Mouse (Mus musculus) CH12.LX (cell line): ENCODE measurements at regions not wholly inside any gene's neighbourhood (a gene's known extent, or its start where the extent isn't known, plus 50 kb on each side); places are given as distances from the start of the nearest gene placed in this dataset.

ENCODE experiments used
- DNase-seq: peaks from one replicate; pipeline ENCODE4 v3.0.0-alpha.2; 2013; ENCODE audit errors: extremely low read depth
- H3K27ac ChIP-seq: 2 replicates; pipeline ENCODE4 v1.5.1; 2012; ENCODE audit warnings: low read depth, mild to moderate bottlenecking, control low read depth, moderate library complexity; ENCODE audit not compliant: insufficient read depth
- H3K27me3 ChIP-seq: replicated peaks from 2 replicates; pipeline ENCODE3; 2012; ENCODE audit warnings: inconsistent platforms
- H3K36me3 ChIP-seq, 2 experiments: replicated peaks in 1 of 2; 2 replicates each; pipeline versions ENCODE3 to v1.6.1; 2012; ENCODE audit warnings: inconsistent platforms in 1 of 2, low read length in 1 of 2, mild to moderate bottlenecking in 1 of 2, mixed read lengths in 1 of 2, moderate library complexity in 1 of 2; ENCODE audit not compliant: control insufficient read depth in 1 of 2, insufficient read depth in 1 of 2
- H3K4me1 ChIP-seq, 2 experiments: 2 replicates each; pipeline ENCODE4 v1.6.1; 2012; ENCODE audit warnings: inconsistent platforms in 1 of 2, moderate library complexity in 1 of 2; ENCODE audit not compliant: insufficient read depth in 2 of 2, control insufficient read depth in 1 of 2
- H3K4me2 ChIP-seq: 2 replicates; pipeline ENCODE4 v1.6.1; 2012; ENCODE audit warnings: low read depth, mild to moderate bottlenecking, control low read depth; ENCODE audit not compliant: poor library complexity, insufficient read depth, severe bottlenecking
- H3K4me3 ChIP-seq, 3 experiments: fragments of 150-350 bp in 1 of 3; sonication (generic) in 1 of 3; replicated peaks in 1 of 3; 2 replicates each; pipeline versions ENCODE3 to v1.5.1; 2011 to 2012; ENCODE audit warnings: low read depth in 2 of 3, low read length in 2 of 3, mild to moderate bottlenecking in 2 of 3, moderate library complexity in 2 of 3, control low read depth in 1 of 3, improper control_type of control experiment in 1 of 3, inconsistent platforms in 1 of 3, mixed read lengths in 1 of 3; ENCODE audit not compliant: poor library complexity in 1 of 3
- H3K79me2 ChIP-seq: replicated peaks from 2 replicates; pipeline ENCODE4 v1.6.1; 2012; ENCODE audit warnings: mild to moderate bottlenecking, moderate library complexity; ENCODE audit not compliant: control insufficient read depth, poor library complexity, insufficient read depth, severe bottlenecking; ENCODE audit errors: extremely low read depth
- H3K9ac ChIP-seq: 2 replicates; pipeline ENCODE4 v1.6.1; 2012; ENCODE audit warnings: low read depth, mild to moderate bottlenecking, control low read depth, moderate library complexity; ENCODE audit not compliant: insufficient read depth
- H3K9me3 ChIP-seq: replicated peaks from 2 replicates; pipeline ENCODE3; 2012; ENCODE audit warnings: low read length, inconsistent platforms, mixed read lengths
- CHD1 ChIP-seq: IDR thresholded peaks from 2 replicates; pipeline ENCODE4 v1.6.1; 2012; ENCODE audit warnings: low read depth, low read length, improper control_type of control experiment, inconsistent platforms
- ELF1 ChIP-seq: IDR thresholded peaks from 2 replicates; pipeline ENCODE4 v1.6.1; 2014; ENCODE audit warnings: low read depth, mild to moderate bottlenecking, inconsistent platforms, low read length, improper control_type of control experiment
- IRF4 ChIP-seq: IDR thresholded peaks from 2 replicates; pipeline ENCODE4 v1.6.1; 2014; ENCODE audit warnings: low read depth, mild to moderate bottlenecking, inconsistent platforms, low read length, improper control_type of control experiment
- JUN ChIP-seq: IDR thresholded peaks from 2 replicates; pipeline ENCODE4 v1.6.1; 2011; ENCODE audit warnings: low read depth, mild to moderate bottlenecking, low read length, improper control_type of control experiment, moderate library complexity; ENCODE audit not compliant: insufficient read depth
- JUND ChIP-seq: conservative IDR thresholded peaks from 2 replicates; pipeline ENCODE4 v1.6.1; 2011; ENCODE audit warnings: low read depth, low read length, improper control_type of control experiment
- KAT2A ChIP-seq: IDR thresholded peaks from 2 replicates; pipeline ENCODE4 v1.6.1; 2012; ENCODE audit warnings: low read length, improper control_type of control experiment, inconsistent platforms; ENCODE audit not compliant: insufficient replicate concordance
- MAFK ChIP-seq: IDR thresholded peaks from 2 replicates; pipeline ENCODE4 v1.6.1; 2011; ENCODE audit warnings: low read length, improper control_type of control experiment; ENCODE audit not compliant: insufficient replicate concordance
- MEF2A ChIP-seq: IDR thresholded peaks from 2 replicates; pipeline ENCODE4 v1.6.1; 2014; ENCODE audit warnings: low read depth, mild to moderate bottlenecking, inconsistent platforms, low read length, improper control_type of control experiment, borderline replicate concordance
- MYC ChIP-seq: IDR thresholded peaks from 2 replicates; pipeline ENCODE4 v1.6.1; 2011; ENCODE audit warnings: low read depth, mild to moderate bottlenecking, improper control_type of control experiment, low read length
- NRF1 ChIP-seq: IDR thresholded peaks from 2 replicates; pipeline ENCODE4 v1.6.1; 2014; ENCODE audit warnings: low read depth, mild to moderate bottlenecking, inconsistent platforms, low read length, improper control_type of control experiment, moderate library complexity
- RCOR1 ChIP-seq: conservative IDR thresholded peaks from 2 replicates; pipeline ENCODE4 v1.6.1; 2012; ENCODE audit warnings: low read depth, mild to moderate bottlenecking, inconsistent platforms, low read length, improper control_type of control experiment
- SIN3A ChIP-seq: IDR thresholded peaks from 2 replicates; pipeline ENCODE4 v1.6.1; 2012; ENCODE audit warnings: low read length, improper control_type of control experiment, inconsistent platforms
- TCF12 ChIP-seq: IDR thresholded peaks from 2 replicates; pipeline ENCODE4 v1.6.1; 2014; ENCODE audit warnings: low read depth, mild to moderate bottlenecking, inconsistent platforms, low read length, improper control_type of control experiment
- UBTF ChIP-seq: IDR thresholded peaks from 2 replicates; pipeline ENCODE4 v1.6.1; 2012; ENCODE audit warnings: low read depth, mild to moderate bottlenecking, inconsistent platforms, low read length, improper control_type of control experiment, moderate library complexity
- USF1 ChIP-seq: IDR thresholded peaks from 2 replicates; pipeline ENCODE4 v1.6.1; 2014; ENCODE audit warnings: low read depth, mild to moderate bottlenecking, inconsistent platforms, low read length, improper control_type of control experiment
- USF2 ChIP-seq: conservative IDR thresholded peaks from 2 replicates; pipeline ENCODE4 v1.6.1; 2011; ENCODE audit warnings: low read depth, low read length, improper control_type of control experiment
- ZC3H11A ChIP-seq: IDR thresholded peaks from 2 replicates; pipeline ENCODE4 v1.6.1; 2012; ENCODE audit warnings: low read depth, mild to moderate bottlenecking, inconsistent platforms, low read length, improper control_type of control experiment
- ZNF384 ChIP-seq: IDR thresholded peaks from 2 replicates; pipeline ENCODE4 v1.6.1; 2012; ENCODE audit warnings: low read depth, low read length, improper control_type of control experiment, inconsistent platforms
- dilution Hi-C: fragments of 300-500 bp; cut with MboI; formaldehyde crosslinking; loops from 2 replicates; pipeline ENCODE4 v1.14.3; 2020; ENCODE audit warnings: low sequenced_read_pairs; ENCODE audit not compliant: extremely low pct_unique_long_range_greater_than_20kb, extremely low pct_ligation_motif_present
- in situ Hi-C: fragments of 300-500 bp; cut with MboI; formaldehyde crosslinking; loops from 3 replicates; pipeline ENCODE4 v1.14.3; 2019; ENCODE audit warnings: low sequenced_read_pairs, low pct_ligation_motif_present, low pct_unique_long_range_greater_than_20kb, mixed read lengths

GRCm38 (mm10) chr10:55624566-55625287 is 482.0 kb upstream of the Msl3l2 start:
- Histone ChIP-seq H3K9ac (no peak overlapping the region), H3K36me3 (no peaks in the 10 kb centered on the region), H3K9me3 (no peaks in the 10 kb centered on the region), H3K27me3 (no peaks in the 10 kb centered on the region), H3K4me1 (no peaks in the 10 kb centered on the region), H3K79me2 (no peaks in the 10 kb centered on the region), H3K4me2 (no peak overlapping the region), H3K27ac (no peak overlapping the region), H3K4me3 (no peak overlapping the region)
- in situ Hi-C loops (no loop called here), dilution Hi-C loops (no loop called here)
- TF ChIP-seq USF2 = no peak
- TF ChIP-seq ELF1 = no peak
- TF ChIP-seq CHD1 = no peak
- TF ChIP-seq MEF2A = no peak
- no peak for TF ChIP-seq USF1
- TF ChIP-seq ZNF384 = no peak
- no peak for TF ChIP-seq SIN3A
- no peak for TF ChIP-seq MYC
- TF ChIP-seq UBTF = no peak
- no peak for TF ChIP-seq TCF12
- no peak for TF ChIP-seq JUND
- no peak for TF ChIP-seq MAFK
- no peak for DNase-seq

- dilution Hi-C loops = no loop called here
- no peaks in the 10 kb centered on the region for H3K9me3 ChIP-seq
- DNase-seq = no peak
- H3K9ac ChIP-seq = no peak overlapping the region
- no peak overlapping the region for H3K4me2 ChIP-seq
- in situ Hi-C loops = no loop called here
- no peak overlapping the region for H3K4me3 ChIP-seq
- H3K36me3 ChIP-seq = no peaks in the 10 kb centered on the region
- no peaks in the 10 kb centered on the region for H3K4me1 ChIP-seq
- no peak for TF ChIP-seq JUND
- no peak for TF ChIP-seq ELF1
- TF ChIP-seq ZC3H11A = no peak
- no peak for TF ChIP-seq IRF4
- TF ChIP-seq JUN = no peak
- no peak for TF ChIP-seq RCOR1
- no peak for TF ChIP-seq KAT2A
- no peak for TF ChIP-seq NRF1
- TF ChIP-seq MAFK = no peak
- no peak overlapping the region for H3K27ac ChIP-seq
- H3K79me2 ChIP-seq = no peaks in the 10 kb centered on the region
- H3K27me3 ChIP-seq = no peaks in the 10 kb centered on the region
Observed at GRCm38 (mm10) chr10:55641332-55641731, 465.4 kb upstream of the Msl3l2 start.
